Mouse (Mus musculus) forelimb bud, embryonic 11.5 days (tissue): ENCODE results near the gene Hcrtr1.
A peak's percentile ranks its signal among the peaks of the same experiment; 100 is the strongest.

Experiments used
- DNase-seq: peaks from one replicate; pipeline ENCODE4 v3.0.0-alpha.2; 2012; ENCODE audit warnings: low read depth, low spot score

Hcrtr1 gene

DNA sequence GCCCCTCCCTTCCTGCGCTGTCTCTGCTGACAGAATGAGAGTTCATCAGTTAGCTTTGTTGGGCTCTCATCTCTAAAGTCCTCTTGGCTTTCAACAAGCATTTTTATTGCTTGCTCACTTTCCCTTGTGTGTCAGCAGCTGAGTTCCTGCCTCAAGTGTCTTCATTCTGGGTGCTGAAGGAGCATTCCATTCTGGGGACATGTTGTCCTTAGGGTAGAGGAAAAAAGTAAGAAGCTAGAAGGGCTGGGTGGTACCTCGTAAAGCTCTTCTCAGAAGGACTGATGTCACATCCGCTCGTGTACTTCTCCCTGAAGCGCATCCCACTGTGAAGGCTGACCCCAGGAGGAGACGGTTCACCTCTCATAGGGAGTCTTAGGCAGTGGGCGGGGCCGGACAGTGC is 17.6 kb downstream of the Hcrtr1 start:
- DNase-seq, result no peak

DNA sequence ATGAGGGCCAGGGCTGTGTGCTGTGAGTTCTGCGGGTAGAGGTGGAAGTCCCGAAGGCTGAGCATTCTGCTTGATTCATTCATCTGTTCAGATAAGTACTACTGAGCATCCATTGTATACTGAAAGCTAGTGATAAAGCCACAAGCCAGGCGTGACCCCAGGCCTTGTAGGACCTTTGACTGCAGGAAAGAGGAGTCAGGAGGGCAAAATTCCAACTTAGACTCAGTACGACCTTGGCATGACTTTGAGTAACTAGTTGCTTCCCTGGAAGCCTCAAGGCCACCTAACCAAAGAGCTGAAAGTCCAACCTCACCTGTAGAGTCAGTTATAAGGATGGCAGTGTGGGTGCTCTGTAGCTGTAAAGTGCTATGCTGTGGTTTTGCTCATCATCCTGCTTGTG is 18.4 kb downstream of the Hcrtr1 start:
- DNase-seq, result no peak

- no peak for DNase-seq
Observed at GRCm38 (mm10) chr4:130112732-130113131, 26.4 kb downstream of the Hcrtr1 start.

DNA sequence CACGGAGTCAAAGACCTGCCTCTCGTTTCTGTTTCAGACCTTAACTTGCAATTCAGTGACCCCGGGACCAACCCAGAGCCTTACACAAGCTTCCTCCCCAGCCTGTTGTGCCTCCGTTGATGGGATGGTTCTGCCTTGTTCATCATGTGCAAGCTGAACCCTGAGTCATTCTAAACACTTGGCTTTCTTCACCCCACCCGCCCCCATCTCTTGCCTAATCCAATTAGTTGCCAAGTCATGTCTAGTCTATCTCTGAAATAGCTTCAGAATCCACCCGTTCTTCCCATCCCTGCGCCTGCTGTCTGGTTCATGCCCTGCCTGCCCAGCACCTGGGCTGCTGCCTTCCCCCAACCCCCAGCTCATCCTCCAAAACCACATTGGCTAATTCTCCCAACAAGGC is 26.9 kb downstream of the Hcrtr1 start:
- DNase-seq, result no peak

DNA sequence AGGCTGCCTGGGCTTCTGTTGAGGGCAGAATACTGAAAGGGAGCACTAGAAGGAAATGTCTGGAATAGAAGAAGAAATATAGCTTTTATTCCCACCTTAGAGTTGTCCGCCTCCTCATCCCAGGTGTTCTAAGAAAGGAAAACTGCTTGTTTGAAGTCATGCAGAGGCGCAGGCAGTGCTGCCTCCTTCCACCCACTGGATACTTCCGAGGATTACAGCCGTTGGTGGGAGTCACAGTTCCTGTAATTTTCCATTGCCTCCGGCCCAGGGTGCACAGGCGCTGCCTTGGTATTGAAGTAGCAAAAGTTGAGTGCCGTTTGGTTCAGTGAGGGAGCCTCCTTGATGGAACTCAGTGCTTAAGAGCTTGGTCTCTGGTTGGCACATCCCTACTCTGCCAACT is 29.1 kb downstream of the Hcrtr1 start:
- no peak for DNase-seq

DNA sequence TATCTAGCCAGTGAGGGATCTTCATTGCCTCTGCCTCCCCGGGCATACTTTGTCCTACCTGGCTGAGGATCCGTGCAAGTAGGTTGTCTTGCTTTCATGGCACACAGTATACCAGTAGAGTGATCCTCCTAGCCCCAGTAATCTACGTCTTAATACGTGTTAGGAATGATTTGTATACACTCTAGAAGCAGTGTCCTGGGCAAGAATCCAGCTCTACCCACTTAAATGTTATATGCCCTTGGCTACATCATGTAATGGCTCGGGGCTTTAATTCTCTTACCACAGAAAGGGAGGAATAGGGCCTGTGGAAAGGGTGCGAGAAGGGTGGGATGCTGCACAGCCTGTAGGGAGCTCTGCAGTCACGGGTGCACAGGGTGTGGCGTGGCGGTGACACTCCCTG is 29.5 kb downstream of the Hcrtr1 start:
- no peak for DNase-seq

- no peak for DNase-seq
Observed at GRCm38 (mm10) chr4:130108929-130109328, 30.2 kb downstream of the Hcrtr1 start.

GRCm38 (mm10) chr4:130107444-130108131 is 31.6 kb downstream of the Hcrtr1 start:
- DNase-seq, result peak; percentile 100

- no peak for DNase-seq
Observed at GRCm38 (mm10) chr4:130107065-130107443, 32.1 kb downstream of the Hcrtr1 start.

- DNase-seq, result no peak
Observed at GRCm38 (mm10) chr4:130104584-130104983, 34.6 kb downstream of the Hcrtr1 start.

GRCm38 (mm10) chr4:130103632-130104031 is 35.5 kb downstream of the Hcrtr1 start:
- DNase-seq, result no peak

DNA sequence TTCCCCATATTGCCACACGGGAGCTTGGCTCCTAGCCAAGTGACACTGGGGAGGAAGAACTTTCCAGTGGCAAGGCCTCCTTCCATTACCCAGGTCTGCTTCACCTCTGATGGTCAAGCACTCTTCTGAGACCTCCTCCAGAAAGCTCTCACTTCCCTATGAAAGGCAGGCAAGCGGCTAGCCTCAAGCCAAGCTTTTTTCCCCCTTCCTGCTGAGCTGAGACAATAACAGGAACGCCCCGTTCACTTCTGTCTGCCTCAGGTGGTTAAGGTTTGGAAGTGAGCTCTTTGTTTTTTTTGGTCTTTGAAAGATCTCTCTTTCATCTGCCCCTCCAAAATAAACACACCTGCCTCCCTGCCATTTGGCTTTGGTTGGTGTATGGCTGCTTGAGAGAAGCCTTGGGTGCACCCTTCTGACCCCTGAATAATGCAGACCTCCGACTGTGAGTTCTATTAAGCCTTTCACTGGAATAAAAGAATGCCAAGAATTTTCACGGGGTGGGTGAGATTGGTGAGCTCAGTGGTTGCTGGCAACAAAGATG is 37.0 kb downstream of the Hcrtr1 start, which contains the start of gene Pef1:
Gene Pef1 (plus strand): TSS at position 448 of the 541 bp plus-strand sequence.
- DNase-seq, result no peak

GRCm38 (mm10) chr4:130101183-130101582 is 38.0 kb downstream of the Hcrtr1 start:
- no peak for DNase-seq

DNA sequence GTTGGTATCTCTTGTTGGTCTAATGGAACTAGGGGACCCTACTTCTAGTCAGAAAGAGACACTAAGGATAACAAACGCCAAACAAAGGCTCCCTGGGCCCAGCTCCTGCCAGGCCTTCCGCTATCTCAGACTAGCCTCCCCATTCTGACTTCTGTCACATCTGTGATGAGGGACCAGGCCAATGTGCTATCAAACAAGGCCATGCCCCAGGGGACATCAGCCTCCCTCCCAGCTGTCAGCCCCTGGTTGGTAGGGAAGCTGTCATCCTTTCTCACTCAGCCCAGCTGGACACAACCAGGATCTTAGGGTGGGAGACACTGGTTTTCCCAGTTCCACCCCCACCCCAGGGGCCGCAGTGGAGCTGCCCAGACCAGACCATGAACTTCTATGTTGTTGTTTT is 44.0 kb downstream of the Hcrtr1 start:
- DNase-seq, result no peak

DNA sequence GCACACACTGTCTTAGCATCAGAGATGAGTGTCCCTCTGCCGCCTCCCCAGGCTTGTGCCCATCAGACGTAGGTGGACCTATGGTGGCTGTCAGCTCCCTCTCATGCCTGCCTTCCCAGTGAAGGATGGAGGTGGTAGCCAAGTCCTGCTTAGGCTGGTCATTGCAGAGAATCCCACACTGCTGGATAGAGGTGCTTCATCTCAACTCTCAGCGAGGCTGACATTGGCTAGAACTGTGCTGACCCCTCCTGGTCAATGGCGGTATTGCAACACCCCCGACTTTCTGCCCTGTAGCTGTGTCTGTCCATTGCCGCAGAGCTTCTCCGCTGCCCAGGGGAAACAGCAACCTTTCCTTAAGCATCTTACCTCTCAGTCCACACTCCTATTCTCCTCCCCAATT is 51.9 kb downstream of the Hcrtr1 start:
- DNase-seq, result peak; percentile 82

GRCm38 (mm10) chr4:130085246-130085820 is 53.8 kb downstream of the Hcrtr1 start:
- no peak for DNase-seq

DNA sequence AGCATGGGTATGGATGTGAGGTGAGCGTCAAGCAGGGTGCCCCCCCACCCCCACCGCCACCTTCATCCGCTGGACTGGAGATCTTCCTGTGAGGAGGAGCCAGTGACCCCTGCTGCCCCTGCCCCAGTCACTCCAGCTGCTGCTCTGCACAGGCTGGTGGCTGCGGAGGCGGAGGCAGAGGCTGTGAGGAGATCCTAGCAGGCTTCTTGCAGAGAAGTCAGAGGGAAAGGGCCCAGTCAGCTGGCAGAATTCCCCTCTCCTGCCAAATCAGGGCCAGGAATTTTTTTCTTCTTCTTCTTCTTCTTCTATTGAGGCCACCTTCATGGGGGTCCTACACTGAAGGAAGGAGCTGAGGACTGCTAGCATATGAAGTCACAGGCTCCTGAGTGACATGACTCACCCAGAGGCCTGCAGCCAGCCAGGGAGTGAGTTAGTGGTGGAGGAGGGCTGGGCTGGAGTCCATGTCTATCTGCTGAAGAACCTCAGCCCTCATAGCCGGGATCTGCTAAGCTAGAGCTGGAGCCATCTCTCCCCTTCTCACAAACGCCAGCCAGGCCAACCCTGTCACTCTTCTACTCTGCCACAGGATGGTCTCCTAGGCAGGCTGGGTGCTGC is 54.7 kb downstream of the Hcrtr1 start:
- DNase-seq, result no peak

GRCm38 (mm10) chr4:130082211-130082610 is 56.9 kb downstream of the Hcrtr1 start:
- no peak for DNase-seq

- DNase-seq, result no peak
Observed at GRCm38 (mm10) chr4:130081345-130082190, 57.6 kb downstream of the Hcrtr1 start.
